Mouse (Mus musculus): Measurements from ENCODE around the gene Cpt2. TPM values are rescaled to one million over a fixed set of nuclear protein-coding genes. Genes with fewer than 3 reads are reported as not detected.
A peak's percentile ranks its signal among the peaks of the same experiment; 100 is the strongest.

The Cpt2 gene
- total and polyA plus RNA-seq, 3 experiments: 10.8 to 14.1 (median 13.5) TPM

GRCm38 (mm10) chr4:107958487-107958886, 35.1 kb upstream of the Cpt2 start:
- H3K4me1 ChIP-seq (ENCODE audit: control insufficient read depth in 1 of 2, insufficient read depth in 2 of 2): no peaks in the 10 kb centered on the region
- in situ Hi-C loops (cut with MboI; ENCODE audit: low pct_ligation_motif_present, low pct_unique_long_range_greater_than_20kb, low sequenced_read_pairs) (no loop called here), dilution Hi-C loops (cut with MboI; ENCODE audit: extremely low pct_ligation_motif_present, extremely low pct_unique_long_range_greater_than_20kb, low sequenced_read_pairs) (no loop called here)
- H3K79me2 ChIP-seq (replicated peaks; ENCODE audit: control insufficient read depth, extremely low read depth, insufficient read depth, poor library complexity, severe bottlenecking): no peaks in the 10 kb centered on the region
- H3K4me3 ChIP-seq (replicated peaks in 1 of 3; ENCODE audit: low read depth in 2 of 3, low read length in 2 of 3, poor library complexity in 1 of 3): no peak overlapping the region
- no peak for DNase-seq (ENCODE audit: extremely low read depth)
- no peaks in the 10 kb centered on the region for H3K9me3 ChIP-seq (replicated peaks; ENCODE audit: low read length)
- H3K27ac ChIP-seq (ENCODE audit: insufficient read depth, low read depth): no peak overlapping the region
- H3K27me3 ChIP-seq (replicated peaks): peaks cover 12% of the 10 kb centered on the region
- no peaks in the 10 kb centered on the region for H3K36me3 ChIP-seq (replicated peaks in 1 of 2; ENCODE audit: control insufficient read depth in 1 of 2, insufficient read depth in 1 of 2, low read length in 1 of 2)
- no peak for TF ChIP-seq USF1 (IDR thresholded peaks at IDR 0.05; ENCODE audit: low read depth, low read length)
- no peak for TF ChIP-seq NELFE (IDR thresholded peaks at IDR 0.05; ENCODE audit: low read depth, low read length)
- no peak for TF ChIP-seq POLR2A (IDR thresholded peaks at IDR 0.05; ENCODE audit: low read depth, low read length)
- TF ChIP-seq ZKSCAN1 (IDR thresholded peaks at IDR 0.05; ENCODE audit: borderline replicate concordance, low read depth, low read length): no peak
- TF ChIP-seq ZC3H11A (IDR thresholded peaks at IDR 0.05; ENCODE audit: low read depth, low read length): no peak
- TF ChIP-seq BHLHE40 (IDR thresholded peaks at IDR 0.05; ENCODE audit: low read depth, low read length): no peak
- TF ChIP-seq EP300 (IDR thresholded peaks at IDR 0.05; ENCODE audit: low read length): no peak
- TF ChIP-seq NRF1 (IDR thresholded peaks at IDR 0.05; ENCODE audit: low read depth, low read length): no peak
- TF ChIP-seq IRF4 (IDR thresholded peaks at IDR 0.05; ENCODE audit: low read depth, low read length): no peak
- TF ChIP-seq USF2 (conservative IDR thresholded peaks at IDR 0.05; ENCODE audit: low read depth, low read length): no peak
- TF ChIP-seq MAZ (IDR thresholded peaks at IDR 0.05; ENCODE audit: low read depth, low read length): no peak
- no peak for TF ChIP-seq E2F4 (IDR thresholded peaks at IDR 0.05; ENCODE audit: insufficient replicate concordance, low read depth, low read length)
- TF ChIP-seq ZMIZ1 (IDR thresholded peaks at IDR 0.05; ENCODE audit: low read depth, low read length): no peak
- H3K4me2 ChIP-seq (ENCODE audit: insufficient read depth, low read depth, poor library complexity, severe bottlenecking): no peak overlapping the region
- H3K9ac ChIP-seq (ENCODE audit: insufficient read depth, low read depth): no peak overlapping the region

- H3K36me3 ChIP-seq (replicated peaks in 1 of 2; ENCODE audit: control insufficient read depth in 1 of 2, insufficient read depth in 1 of 2, low read length in 1 of 2): no peaks in the 10 kb centered on the region
- no peaks in the 10 kb centered on the region for H3K79me2 ChIP-seq (replicated peaks; ENCODE audit: control insufficient read depth, extremely low read depth, insufficient read depth, poor library complexity, severe bottlenecking)
- peaks cover 7% of the 10 kb centered on the region for H3K27me3 ChIP-seq (replicated peaks)
- H3K9ac ChIP-seq (ENCODE audit: insufficient read depth, low read depth): no peak overlapping the region
- H3K27ac ChIP-seq (ENCODE audit: insufficient read depth, low read depth): no peak overlapping the region
- no peak for DNase-seq (ENCODE audit: extremely low read depth)
- H3K4me1 ChIP-seq (ENCODE audit: control insufficient read depth in 1 of 2, insufficient read depth in 2 of 2): no peaks in the 10 kb centered on the region
- in situ Hi-C loops (cut with MboI; ENCODE audit: low pct_ligation_motif_present, low pct_unique_long_range_greater_than_20kb, low sequenced_read_pairs): no loop called here
- H3K4me2 ChIP-seq (ENCODE audit: insufficient read depth, low read depth, poor library complexity, severe bottlenecking): no peak overlapping the region
- H3K4me3 ChIP-seq (replicated peaks in 1 of 3; ENCODE audit: low read depth in 2 of 3, low read length in 2 of 3, poor library complexity in 1 of 3): no peak overlapping the region
- no peaks in the 10 kb centered on the region for H3K9me3 ChIP-seq (replicated peaks; ENCODE audit: low read length)
- no peak for TF ChIP-seq MAZ (IDR thresholded peaks at IDR 0.05; ENCODE audit: low read depth, low read length)
- dilution Hi-C loops (cut with MboI; ENCODE audit: extremely low pct_ligation_motif_present, extremely low pct_unique_long_range_greater_than_20kb, low sequenced_read_pairs): no loop called here
Measured at GRCm38 (mm10) chr4:107955691-107956090, 32.3 kb upstream of the Cpt2 start.

GRCm38 (mm10) chr4:107952845-107953244, 29.4 kb upstream of the Cpt2 start:
- Histone ChIP-seq H3K9me3 (replicated peaks; ENCODE audit: low read length) (no peaks in the 10 kb centered on the region), H3K79me2 (replicated peaks; ENCODE audit: control insufficient read depth, extremely low read depth, insufficient read depth, poor library complexity, severe bottlenecking) (no peaks in the 10 kb centered on the region), H3K4me2 (ENCODE audit: insufficient read depth, low read depth, poor library complexity, severe bottlenecking) (no peak overlapping the region), H3K9ac (ENCODE audit: insufficient read depth, low read depth) (no peak overlapping the region), H3K27ac (ENCODE audit: insufficient read depth, low read depth) (no peak overlapping the region), H3K36me3 (replicated peaks in 1 of 2; ENCODE audit: control insufficient read depth in 1 of 2, insufficient read depth in 1 of 2, low read length in 1 of 2) (no peaks in the 10 kb centered on the region), H3K4me3 (replicated peaks in 1 of 3; ENCODE audit: low read depth in 2 of 3, low read length in 2 of 3, poor library complexity in 1 of 3) (no peak overlapping the region), H3K4me1 (ENCODE audit: control insufficient read depth in 1 of 2, insufficient read depth in 2 of 2) (no peaks in the 10 kb centered on the region), H3K27me3 (replicated peaks) (peaks cover 3% of the 10 kb centered on the region)
- DNase-seq (ENCODE audit: extremely low read depth): no peak
- dilution Hi-C loops (cut with MboI; ENCODE audit: extremely low pct_ligation_motif_present, extremely low pct_unique_long_range_greater_than_20kb, low sequenced_read_pairs) (no loop called here), in situ Hi-C loops (cut with MboI; ENCODE audit: low pct_ligation_motif_present, low pct_unique_long_range_greater_than_20kb, low sequenced_read_pairs) (no loop called here)
- TF ChIP-seq CHD2 (IDR thresholded peaks at IDR 0.05; ENCODE audit: low read length) (no peak), MAFK (IDR thresholded peaks at IDR 0.05; ENCODE audit: insufficient replicate concordance, low read length) (no peak), CTCF (conservative IDR thresholded peaks at IDR 0.05 in 1 of 2, IDR thresholded peaks at IDR 0.05 in 1 of 2; ENCODE audit: low read depth in 2 of 2, low read length in 2 of 2) (peak in 1 of 2 experiments; percentile 42; a peak in 2 of 4 replicates), RAD21 (IDR thresholded peaks at IDR 0.05; ENCODE audit: low read depth, low read length) (peak; percentile 34), NELFE (IDR thresholded peaks at IDR 0.05; ENCODE audit: low read depth, low read length) (no peak)

All from CH12.LX (cell line).